Mouse (Mus musculus): ENCODE measurements around the gene Phactr3. TPM values are rescaled to one million over a fixed set of nuclear protein-coding genes. Genes with fewer than 3 reads are reported as not detected.
A peak's percentile ranks its signal among the peaks of the same experiment; 100 is the strongest.

Phactr3 gene
- total RNA-seq, 2 experiments from 2014 or later, result 143 to 156 TPM

DNA sequence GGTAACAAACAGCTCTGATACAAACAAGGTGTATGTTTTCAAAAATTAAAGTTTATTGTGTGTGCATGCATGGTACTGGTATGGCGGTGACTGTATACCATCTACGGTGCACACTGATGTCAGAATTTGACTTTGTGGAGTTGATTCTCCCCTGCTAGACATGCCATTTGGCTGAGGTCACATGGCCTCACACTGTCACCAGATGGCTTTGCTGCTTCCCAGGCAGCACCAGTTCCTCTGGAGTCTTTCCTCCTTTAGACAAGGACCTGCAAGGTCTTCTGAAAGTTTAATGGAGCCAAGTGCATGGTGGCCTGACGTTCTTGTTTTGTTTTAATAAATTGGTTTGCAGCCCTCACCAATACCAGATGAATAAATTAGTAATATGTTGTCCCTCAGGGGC lies 118.3 kb downstream of the Phactr3 start:
- intact Hi-C loops (cut with DNase I), result no loop called here
- no peak overlapping the region for H3K4me3 ChIP-seq
- DNase-seq (ENCODE audit: extremely low spot score in 1 of 2, low spot score in 2 of 2), result no peak
- no peak for TF ChIP-seq CTCF (IDR thresholded peaks at IDR 0.05)
- H3K27ac ChIP-seq, result peak overlapping the region; percentile 1; the same call in 1 of the 2 replicates

DNA sequence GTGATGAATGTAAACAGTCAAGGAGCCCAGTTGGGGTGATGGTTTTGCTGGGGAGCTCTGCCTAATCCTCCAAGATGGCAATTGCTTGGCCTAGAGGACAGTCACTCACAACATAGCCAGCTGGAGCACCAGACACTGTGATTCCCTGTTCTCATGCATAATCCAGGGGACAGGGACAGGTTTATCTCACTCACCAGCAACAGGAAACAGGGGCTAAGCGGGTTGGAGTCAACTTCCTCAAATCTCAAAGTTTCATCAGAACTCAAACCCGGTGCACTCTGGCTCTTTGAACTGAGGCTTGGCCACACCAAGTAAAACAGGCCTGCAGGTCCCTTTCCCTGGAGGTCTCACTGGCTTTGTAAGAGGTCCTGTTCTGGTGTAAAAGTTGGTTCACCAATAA lies 119.7 kb downstream of the Phactr3 start:
- intact Hi-C loops (cut with DNase I), result no loop called here
- TF ChIP-seq CTCF (IDR thresholded peaks at IDR 0.05), result no peak
- no peak overlapping the region for H3K4me3 ChIP-seq
- H3K27ac ChIP-seq, result no peak overlapping the region
- DNase-seq (ENCODE audit: extremely low spot score in 1 of 2, low spot score in 2 of 2), result no peak

DNA sequence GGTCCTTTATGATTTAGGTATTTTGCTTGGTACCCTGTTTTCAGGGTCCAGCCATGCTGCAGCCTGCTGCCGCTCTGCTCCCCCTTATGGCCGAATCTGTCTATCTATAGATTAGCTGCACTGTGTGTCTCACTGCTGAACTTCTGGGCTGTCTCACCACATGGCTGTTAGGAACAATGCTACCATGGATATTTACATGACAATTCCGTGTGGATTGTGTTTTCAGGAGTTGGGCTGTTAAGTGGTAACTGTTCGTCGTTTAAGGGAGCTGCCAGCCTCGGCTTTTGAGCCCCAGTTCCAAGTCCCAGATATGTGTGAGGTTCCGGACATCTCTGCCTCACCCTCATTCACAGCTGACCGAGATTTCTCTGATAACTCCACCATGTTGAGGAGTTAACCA lies 122.1 kb downstream of the Phactr3 start:
- Histone ChIP-seq H3K27ac (peak overlapping the region; percentile 33; the same call in 1 of the 2 replicates), H3K4me3 (no peak overlapping the region)
- intact Hi-C loops (cut with DNase I), result no loop called here
- no peak for TF ChIP-seq CTCF (IDR thresholded peaks at IDR 0.05)
- DNase-seq (ENCODE audit: extremely low spot score in 1 of 2, low spot score in 2 of 2), result no peak

DNA sequence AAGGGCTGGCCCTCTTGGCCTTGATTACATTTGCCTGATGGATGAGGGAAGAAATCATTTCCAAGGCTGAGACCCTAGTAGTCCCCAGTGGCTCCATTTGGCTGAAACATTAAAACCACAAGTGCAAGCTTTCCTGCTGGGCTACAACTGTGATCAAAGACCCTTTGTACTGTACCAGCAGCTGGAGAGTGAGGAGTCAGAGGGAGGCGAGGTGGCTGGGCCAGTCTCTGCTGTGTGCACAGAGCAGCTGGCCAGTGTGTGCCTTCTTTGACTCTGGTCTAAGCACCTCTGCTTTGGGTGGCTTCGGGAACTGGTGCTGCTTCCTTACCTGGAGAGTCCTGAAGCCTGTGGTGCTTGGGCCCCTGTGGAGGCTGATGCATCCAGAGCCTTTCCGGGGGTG lies 122.6 kb downstream of the Phactr3 start:
- no peak for TF ChIP-seq CTCF (IDR thresholded peaks at IDR 0.05)
- Histone ChIP-seq H3K27ac (peak overlapping the region; percentile 33), H3K4me3 (no peak overlapping the region)
- intact Hi-C loops (cut with DNase I), result no loop called here
- no peak for DNase-seq (ENCODE audit: extremely low spot score in 1 of 2, low spot score in 2 of 2)

DNA sequence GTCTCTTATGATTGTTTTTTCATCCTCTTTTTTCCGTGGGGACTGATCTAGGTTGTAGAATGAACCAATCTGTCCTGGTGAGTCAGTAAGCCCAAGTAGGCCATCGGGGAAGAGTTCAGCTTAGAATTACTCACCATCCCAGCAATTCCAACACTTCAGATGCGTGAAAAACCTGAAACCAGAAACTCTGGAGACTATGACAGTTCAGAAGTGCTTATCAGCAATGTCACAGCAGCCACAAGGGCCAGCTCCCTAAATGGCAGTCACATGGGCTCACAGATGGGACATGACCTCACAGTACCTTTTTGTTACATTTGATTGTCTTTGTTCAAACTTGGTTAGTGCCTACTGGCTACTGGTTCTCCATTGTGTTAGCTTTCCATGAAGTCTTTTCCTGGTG lies 124.2 kb downstream of the Phactr3 start:
- no peak for TF ChIP-seq CTCF (IDR thresholded peaks at IDR 0.05)
- Histone ChIP-seq H3K4me3 (no peak overlapping the region), H3K27ac (peak overlapping the region; percentile 0; the same call in 1 of the 2 replicates)
- intact Hi-C loops (cut with DNase I), result no loop called here
- no peak for DNase-seq (ENCODE audit: extremely low spot score in 1 of 2, low spot score in 2 of 2)

DNA sequence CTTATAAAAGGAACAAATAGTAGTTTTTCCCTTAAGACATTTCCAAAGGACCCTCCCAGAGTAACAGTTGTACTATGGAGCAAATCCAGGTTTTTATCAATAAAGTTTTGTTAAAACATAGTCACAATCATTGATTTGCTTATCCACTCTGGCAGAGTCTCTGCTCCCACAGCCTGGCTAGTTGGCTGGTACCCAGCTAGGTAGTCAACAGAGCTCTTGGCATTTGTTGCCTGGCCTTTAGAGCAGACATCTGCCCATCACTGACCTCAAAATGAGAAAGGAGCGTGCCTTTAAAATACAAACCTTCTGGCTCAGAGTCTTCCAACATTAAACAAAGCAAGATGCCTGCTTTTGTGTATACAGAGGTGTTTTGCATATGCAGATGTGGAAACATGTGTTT lies 126.1 kb downstream of the Phactr3 start:
- intact Hi-C loops (cut with DNase I), result no loop called here
- DNase-seq (ENCODE audit: extremely low spot score in 1 of 2, low spot score in 2 of 2), result no peak
- TF ChIP-seq CTCF (IDR thresholded peaks at IDR 0.05), result no peak
- no peak overlapping the region for H3K27ac ChIP-seq
- H3K4me3 ChIP-seq, result no peak overlapping the region

DNA sequence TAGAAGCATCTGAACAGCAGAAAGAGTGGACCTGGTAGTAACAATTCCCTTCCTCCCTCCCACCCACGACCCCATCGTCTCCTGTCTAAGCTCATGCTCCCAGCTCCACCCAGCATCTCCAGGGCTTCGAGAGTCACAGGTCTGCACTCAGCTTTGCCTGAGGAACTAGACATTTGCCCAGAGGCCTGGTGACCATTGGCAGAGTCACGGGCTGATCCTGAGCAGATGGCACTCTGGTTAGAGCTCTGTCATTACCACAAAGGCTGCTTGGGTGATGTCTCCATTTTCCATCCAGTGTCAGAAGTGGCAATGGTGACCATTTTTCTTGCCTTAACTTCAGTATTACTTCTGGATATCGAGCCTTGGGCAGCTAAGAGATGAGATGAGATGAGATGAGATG lies 127.1 kb downstream of the Phactr3 start:
- no peak overlapping the region for H3K27ac ChIP-seq
- TF ChIP-seq CTCF (IDR thresholded peaks at IDR 0.05), result no peak
- no peak overlapping the region for H3K4me3 ChIP-seq
- DNase-seq (ENCODE audit: extremely low spot score in 1 of 2, low spot score in 2 of 2), result no peak
- intact Hi-C loops (cut with DNase I), result no loop called here

DNA sequence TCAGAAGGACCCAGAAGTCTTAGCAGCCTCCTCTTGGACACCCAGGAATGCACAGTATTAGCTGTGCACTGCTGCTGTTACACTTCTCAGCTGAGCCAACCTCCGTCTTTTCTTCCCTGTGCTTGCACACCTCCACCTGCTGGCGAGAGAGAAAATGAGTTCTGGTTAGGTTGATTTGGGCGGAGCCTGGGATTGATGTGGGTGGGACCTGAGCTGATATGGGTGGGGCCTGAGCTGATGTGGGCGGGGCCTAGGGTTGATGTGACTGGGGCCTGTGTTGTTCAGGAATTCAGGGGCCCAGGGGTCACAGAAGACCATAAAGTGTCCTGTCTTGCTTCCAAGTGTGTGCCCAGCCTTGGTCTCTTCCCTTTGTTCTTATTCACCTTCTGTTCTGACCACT lies 128.0 kb downstream of the Phactr3 start:
- H3K4me3 ChIP-seq, result no peak overlapping the region
- no peak for DNase-seq (ENCODE audit: extremely low spot score in 1 of 2, low spot score in 2 of 2)
- peak; percentile 28 for TF ChIP-seq CTCF (IDR thresholded peaks at IDR 0.05)
- intact Hi-C loops (cut with DNase I), result no loop called here
- H3K27ac ChIP-seq, result no peak overlapping the region

DNA sequence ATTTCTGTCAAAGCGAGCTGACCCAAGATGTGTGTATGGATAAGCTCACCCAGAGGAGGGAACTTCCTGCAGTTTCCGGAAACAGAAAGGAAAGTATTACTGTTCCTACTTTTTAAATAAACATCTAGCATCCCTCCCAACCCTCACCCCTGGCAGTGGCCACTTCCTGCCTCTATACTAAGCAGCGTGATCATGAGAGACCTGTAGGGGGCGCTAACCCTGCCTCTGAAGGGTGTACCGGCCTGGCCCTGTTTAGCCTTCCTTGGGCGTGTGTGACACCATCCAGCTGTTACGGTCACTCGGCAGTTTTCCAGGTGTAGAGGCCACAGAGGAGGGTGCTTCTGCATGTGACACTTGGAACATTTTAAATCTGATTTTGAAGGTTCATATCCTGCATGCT lies 128.5 kb downstream of the Phactr3 start:
- intact Hi-C loops (cut with DNase I), result no loop called here
- peak; percentile 38 for TF ChIP-seq CTCF (IDR thresholded peaks at IDR 0.05)
- no peak for DNase-seq (ENCODE audit: extremely low spot score in 1 of 2, low spot score in 2 of 2)
- Histone ChIP-seq H3K4me3 (no peak overlapping the region), H3K27ac (no peak overlapping the region)

DNA sequence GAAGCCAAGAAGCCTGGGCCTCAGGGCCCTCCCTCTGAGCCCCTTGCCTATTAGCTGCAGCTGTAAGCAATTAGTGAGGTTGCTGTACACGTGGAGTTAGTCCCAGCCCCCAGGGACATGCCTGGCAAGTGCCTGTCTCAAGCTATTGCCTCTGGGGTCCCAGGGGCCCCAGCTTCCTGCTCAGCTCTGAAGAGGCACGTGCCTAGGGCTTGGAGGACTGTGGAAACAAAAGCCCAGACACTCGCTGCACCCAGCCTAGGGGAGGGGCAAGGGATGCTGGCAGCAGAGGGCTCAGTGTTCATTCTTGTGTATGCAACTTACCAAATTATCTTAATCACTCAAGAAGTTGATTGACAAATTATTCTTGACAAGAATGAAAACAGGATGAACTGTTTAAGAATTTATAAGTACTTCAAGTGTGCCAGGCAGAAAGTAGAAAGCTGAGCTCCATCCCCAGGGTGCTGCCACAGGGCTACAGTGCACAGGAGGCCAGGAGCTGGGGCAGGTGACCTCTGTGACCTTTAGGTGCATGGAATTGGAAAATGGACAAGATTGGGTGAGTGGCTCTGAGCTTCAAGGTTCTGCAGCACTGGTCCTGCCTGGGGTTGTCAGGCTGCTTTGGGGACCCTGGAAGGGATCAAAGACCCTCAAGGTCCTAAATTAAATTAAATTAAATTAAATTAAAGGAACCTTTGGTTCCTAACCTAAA lies 138.5 kb downstream of the Phactr3 start:
- H3K4me3 ChIP-seq, result no peak overlapping the region
- intact Hi-C loops (cut with DNase I), result loop anchor here (2.0 kb wide), 1 partner anchor 52 kb away; no protein-coding TSS in a partner anchor
- H3K27ac ChIP-seq, result no peak overlapping the region

DNA sequence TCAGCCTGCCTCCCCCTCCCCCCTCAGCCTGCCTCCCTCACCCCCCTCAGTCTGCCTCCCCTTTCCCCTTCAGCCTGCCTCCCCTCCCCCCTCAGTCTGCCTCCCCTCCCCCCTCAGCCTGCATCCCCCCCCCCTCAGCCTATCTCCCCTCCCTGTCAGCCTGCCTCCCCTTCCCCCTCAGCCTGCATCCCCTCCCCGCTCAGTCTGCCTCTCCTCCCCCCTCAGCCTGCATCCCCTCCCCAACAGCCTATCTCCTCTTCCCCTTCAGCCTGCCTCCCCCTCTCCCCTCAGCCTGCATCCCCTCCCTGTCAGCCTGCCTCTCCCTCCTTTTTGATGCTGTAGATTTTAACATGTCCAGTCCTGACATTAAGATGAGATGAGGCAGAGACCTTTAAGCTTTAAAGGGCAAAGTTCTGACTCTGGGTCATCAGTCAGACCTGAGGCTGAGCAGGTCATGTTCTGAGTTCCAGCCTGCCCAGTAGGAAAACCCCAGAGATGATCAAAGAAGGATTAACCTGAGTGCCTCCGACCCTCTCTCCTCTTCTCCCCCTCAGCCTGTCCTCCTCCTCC lies 139.3 kb downstream of the Phactr3 start:
- intact Hi-C loops (cut with DNase I), result loop anchor here (2.0 kb wide), 1 partner anchor 53 kb away; no protein-coding TSS in a partner anchor
- TF ChIP-seq CTCF (IDR thresholded peaks at IDR 0.05), result no peak
- Histone ChIP-seq H3K27ac (no peak overlapping the region), H3K4me3 (no peak overlapping the region)
- no peak for DNase-seq (ENCODE audit: extremely low spot score in 1 of 2, low spot score in 2 of 2)

More for the DNA sequence above, 138.5 kb downstream of the Phactr3 start:
- DNase-seq (ENCODE audit: extremely low spot score in 1 of 2, low spot score in 2 of 2), result no peak
- TF ChIP-seq CTCF (IDR thresholded peaks at IDR 0.05), result no peak

DNA sequence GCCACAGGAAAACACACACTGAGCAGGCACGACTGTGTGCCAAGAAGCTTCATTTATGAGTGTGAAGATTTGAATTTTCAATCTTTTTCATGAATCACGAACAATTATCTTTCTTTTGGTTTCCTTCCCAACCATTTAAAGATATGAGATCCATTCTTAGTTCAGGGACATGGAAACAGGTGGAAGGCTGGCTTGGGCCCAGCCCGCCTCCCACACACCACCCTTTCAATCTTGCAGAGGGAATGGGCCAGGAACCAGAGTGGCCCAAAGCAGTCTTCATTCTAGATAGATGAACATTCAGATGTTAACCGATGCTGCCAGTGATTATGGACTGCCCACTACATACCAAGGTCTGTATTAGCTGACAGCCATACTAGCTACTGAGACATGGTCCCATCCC lies 144.3 kb downstream of the Phactr3 start:
- peak in 1 of 2 experiments; percentile 54 for DNase-seq (ENCODE audit: extremely low spot score in 1 of 2, low spot score in 2 of 2)
- intact Hi-C loops (cut with DNase I), result loop anchor here (5.0 kb wide), 1 partner anchor 46 kb away; no protein-coding TSS in a partner anchor
- no peak overlapping the region for H3K4me3 ChIP-seq
- no peak for TF ChIP-seq CTCF (IDR thresholded peaks at IDR 0.05)
- H3K27ac ChIP-seq, result peak overlapping the region; percentile 74

Measured in left cerebral cortex, adult 2 months (tissue).